Mouse (Mus musculus) testis, adult 2 months (tissue): ENCODE measurements around the gene Serpina3f. TPM values are rescaled to one million over a fixed set of nuclear protein-coding genes. Genes with fewer than 3 reads are reported as not detected.
"Not testable (repeated sequence)": the region's sequence is repeated elsewhere in the genome, so short reads cannot be mapped to it uniquely, and the experiment has no call there.

Experiments
- H3K27ac ChIP-seq: fragments of 200-500 bp; 2 replicates; pipeline ENCODE4 v1.5.1; 2012; ENCODE audit warnings: low read depth, low read length; ENCODE audit not compliant: control insufficient read depth, insufficient read depth
- H3K27me3 ChIP-seq: fragments of 200-500 bp; 2 replicates; pipeline ENCODE4 v1.6.1; 2012; ENCODE audit warnings: mild to moderate bottlenecking, low read length, moderate library complexity; ENCODE audit not compliant: control insufficient read depth, insufficient read depth
- H3K36me3 ChIP-seq: fragments of 200-500 bp; 2 replicates; pipeline ENCODE4 v1.6.1; 2012; ENCODE audit warnings: mild to moderate bottlenecking, low read length; ENCODE audit not compliant: control insufficient read depth, insufficient read depth
- H3K4me1 ChIP-seq: fragments of 200-500 bp; 2 replicates; pipeline ENCODE4 v1.6.1; 2012; ENCODE audit warnings: low read length; ENCODE audit not compliant: control insufficient read depth, insufficient read depth
- H3K4me3 ChIP-seq: fragments of 200-500 bp; 2 replicates; pipeline ENCODE4 v1.5.1; 2012; ENCODE audit warnings: low read depth, mild to moderate bottlenecking, low read length, moderate library complexity, mixed read lengths; ENCODE audit not compliant: control insufficient read depth
- CTCF ChIP-seq: fragments of 200-500 bp; IDR thresholded peaks from 2 replicates; pipeline ENCODE4 v1.5.1; 2012; ENCODE audit warnings: low read depth, mild to moderate bottlenecking, inconsistent platforms, low read length, moderate library complexity; ENCODE audit not compliant: control insufficient read depth, insufficient read depth, insufficient replicate concordance
- POLR2A ChIP-seq: fragments of 200-500 bp; IDR thresholded peaks from 2 replicates; pipeline ENCODE4 v1.6.1; 2012; ENCODE audit warnings: low read depth, mild to moderate bottlenecking, inconsistent platforms, low read length, moderate library complexity; ENCODE audit not compliant: control insufficient read depth
- polyA plus RNA-seq: library from polyadenylated mRNA; depleted of rRNA; stranded (reverse); fragments of >200 nt; gene quantifications from 2 replicates; pipeline ENCODE4 v1.2.3, GENCODE M21; 2012

The Serpina3f gene
- polyA plus RNA-seq, 1 experiment = 0.05 TPM

DNA sequence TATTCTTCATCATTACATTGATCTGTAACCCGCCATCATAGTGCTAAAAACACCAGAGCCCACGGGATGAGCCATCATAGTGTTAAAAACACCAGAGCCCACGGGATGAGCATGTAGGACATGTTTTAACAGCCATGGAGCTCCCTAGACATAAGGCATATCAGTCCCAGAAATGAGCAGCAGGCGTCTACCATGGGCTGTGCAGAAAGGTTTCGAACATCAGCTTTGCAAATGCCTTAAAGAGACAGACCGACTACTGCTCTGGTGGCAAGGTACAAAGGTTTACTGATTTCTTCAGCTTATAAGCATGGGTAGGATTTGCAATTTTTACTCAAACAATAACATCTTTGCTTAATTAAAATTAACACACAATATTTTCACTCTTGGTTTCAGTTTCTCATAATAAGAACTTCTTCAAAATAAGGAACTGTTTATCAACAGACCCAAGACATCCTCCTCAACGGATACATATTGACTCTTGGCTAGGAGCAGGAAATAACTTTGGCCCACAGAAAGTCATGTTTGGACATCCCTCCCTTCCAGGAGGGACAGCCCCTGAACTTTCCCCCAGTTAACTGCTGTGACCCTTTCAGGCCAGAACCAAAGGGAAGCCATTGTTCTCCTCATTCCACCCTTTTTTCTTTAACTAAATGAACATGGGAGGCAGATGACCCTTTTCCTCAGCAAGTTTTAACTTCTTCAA, 10.4 kb downstream of the Serpina3f start:
- Histone ChIP-seq H3K27ac (no peak overlapping the region), H3K36me3 (no peaks in the 10 kb centered on the region), H3K4me1 (no peaks in the 10 kb centered on the region), H3K4me3 (no peak overlapping the region), H3K27me3 (no peaks in the 10 kb centered on the region)
- TF ChIP-seq CTCF (no peak), POLR2A (no peak)

DNA sequence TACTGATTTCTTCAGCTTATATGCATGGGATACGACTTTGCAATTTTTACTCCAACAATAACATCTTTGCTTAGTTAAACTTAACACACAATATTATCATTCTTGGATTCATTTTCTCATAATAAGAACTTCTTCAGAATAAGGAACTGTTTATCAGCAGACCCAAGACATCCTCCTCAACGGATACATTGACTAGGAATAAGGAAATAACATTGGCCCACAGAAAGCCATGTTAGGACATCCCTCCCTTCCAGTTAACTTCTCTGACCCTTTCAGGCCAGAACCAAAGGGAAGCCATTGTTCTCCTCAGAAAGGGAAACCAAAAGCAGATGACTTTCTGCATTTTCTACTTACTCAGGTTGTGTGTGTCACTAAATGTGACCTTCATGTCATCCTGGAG, 16.4 kb downstream of the Serpina3f start:
- Histone ChIP-seq H3K36me3 (no peaks in the 10 kb centered on the region), H3K27ac (no peak overlapping the region), H3K4me3 (no peak overlapping the region), H3K4me1 (no peaks in the 10 kb centered on the region), H3K27me3 (no peaks in the 10 kb centered on the region)
- TF ChIP-seq POLR2A (no peak), CTCF (no peak)

DNA sequence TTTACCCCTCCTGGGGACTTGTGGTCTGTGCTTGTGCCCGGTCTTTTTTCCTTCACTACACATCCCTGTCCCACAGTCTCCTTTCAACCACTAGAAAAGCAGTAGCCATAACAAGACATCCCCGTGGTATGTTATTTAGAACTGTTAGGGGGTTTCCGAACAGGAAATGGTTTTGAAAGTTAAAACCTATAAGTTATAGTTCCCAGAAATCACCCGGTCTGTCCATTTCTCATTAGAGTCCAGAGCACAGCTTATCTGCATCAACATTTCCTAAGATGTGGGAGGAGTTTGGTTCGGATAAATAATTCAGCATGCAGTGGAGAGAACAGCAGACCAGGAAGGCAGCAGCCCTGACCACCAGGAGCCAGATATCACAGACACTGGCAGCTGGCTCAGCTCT, 21.6 kb downstream of the Serpina3f start, which contains the start of gene Serpina3g:
Gene Serpina3g, plus strand, starts transcription at position 331 of the 400 bp plus-strand sequence.
- H3K4me3 ChIP-seq = no peak within 1 kb of the TSS
- H3K4me1 ChIP-seq = no peaks in the 10 kb centered on the region
- TF ChIP-seq CTCF (no peak), POLR2A (no peak)
- no peaks in the 10 kb centered on the region for H3K36me3 ChIP-seq
- peak within 1 kb of the TSS; percentile 26; the same call in 1 of the 2 replicates for H3K27ac ChIP-seq
- no peaks in the 10 kb centered on the region for H3K27me3 ChIP-seq

DNA sequence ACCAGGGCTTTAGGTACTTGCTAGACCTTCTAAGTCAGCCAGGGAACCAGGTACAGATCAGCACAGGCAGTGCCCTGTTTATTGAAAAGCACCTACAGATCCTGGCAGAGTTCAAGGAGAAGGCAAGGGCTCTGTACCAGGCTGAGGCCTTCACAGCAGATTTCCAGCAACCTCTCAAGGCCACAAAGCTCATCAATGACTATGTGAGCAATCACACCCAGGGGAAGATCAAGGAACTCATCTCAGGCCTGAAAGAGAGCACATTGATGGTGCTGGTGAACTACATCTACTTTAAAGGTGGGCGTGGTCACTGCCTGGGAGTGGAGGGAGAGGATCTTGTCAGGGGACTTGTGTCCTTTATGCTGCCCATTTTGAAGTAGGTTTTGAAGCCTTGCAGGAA, 23.7 kb downstream of the Serpina3f start:
- H3K4me1 ChIP-seq, H3K36me3 ChIP-seq, H3K27me3 ChIP-seq, H3K27ac ChIP-seq, H3K4me3 ChIP-seq: not testable (repeated sequence)

DNA sequence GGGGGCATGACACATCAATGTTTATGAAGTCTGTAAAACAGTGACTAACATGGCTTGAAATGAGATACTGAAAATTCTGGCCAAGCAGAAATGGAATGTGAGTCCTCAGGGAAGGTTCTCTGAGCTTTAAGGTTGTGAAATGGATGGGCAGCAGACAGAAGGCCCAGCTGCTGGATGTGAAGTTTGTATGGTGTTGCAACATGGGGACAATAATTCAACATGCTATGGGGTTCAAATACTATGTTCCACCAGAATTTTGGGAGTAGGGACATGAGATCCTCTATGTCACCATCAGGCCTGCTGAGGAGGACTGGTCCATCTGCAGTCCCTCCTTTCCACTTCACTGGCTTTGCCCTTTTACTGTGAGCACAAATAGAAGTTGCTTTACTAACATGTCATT, 29.0 kb downstream of the Serpina3f start:
- TF ChIP-seq CTCF = no peak
- TF ChIP-seq POLR2A = no peak

DNA sequence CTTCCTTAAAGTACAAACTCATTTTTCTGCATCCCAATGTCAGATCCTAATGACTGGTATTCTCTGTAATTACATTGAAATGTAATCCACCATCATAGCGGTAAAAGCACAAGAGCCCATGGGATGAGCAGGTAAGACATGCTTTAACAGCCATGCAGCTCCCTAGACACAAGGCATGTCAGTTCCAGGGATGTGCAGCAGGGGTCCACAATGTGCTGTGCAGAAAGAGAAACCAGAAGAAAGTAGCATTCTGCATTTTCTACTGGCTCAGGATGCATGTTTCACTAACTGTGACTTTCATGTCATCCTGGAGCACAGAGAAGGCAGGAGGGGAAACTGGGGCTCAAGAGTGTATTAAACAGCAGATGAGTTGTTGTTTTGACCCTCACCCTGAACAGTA, 30.7 kb downstream of the Serpina3f start:
- Histone ChIP-seq H3K27ac (no peak overlapping the region), H3K27me3 (no peaks in the 10 kb centered on the region), H3K4me3 (no peak overlapping the region), H3K36me3 (no peaks in the 10 kb centered on the region), H3K4me1 (no peaks in the 10 kb centered on the region)
- TF ChIP-seq CTCF = peak; percentile 13; the same call in 1 of the 2 replicates
- no peak for TF ChIP-seq POLR2A

More for the DNA sequence above, 29.0 kb downstream of the Serpina3f start:
- H3K27me3 ChIP-seq = no peaks in the 10 kb centered on the region
- no peaks in the 10 kb centered on the region for H3K36me3 ChIP-seq
- H3K27ac ChIP-seq = no peak overlapping the region
- no peak overlapping the region for H3K4me3 ChIP-seq
- no peaks in the 10 kb centered on the region for H3K4me1 ChIP-seq

DNA sequence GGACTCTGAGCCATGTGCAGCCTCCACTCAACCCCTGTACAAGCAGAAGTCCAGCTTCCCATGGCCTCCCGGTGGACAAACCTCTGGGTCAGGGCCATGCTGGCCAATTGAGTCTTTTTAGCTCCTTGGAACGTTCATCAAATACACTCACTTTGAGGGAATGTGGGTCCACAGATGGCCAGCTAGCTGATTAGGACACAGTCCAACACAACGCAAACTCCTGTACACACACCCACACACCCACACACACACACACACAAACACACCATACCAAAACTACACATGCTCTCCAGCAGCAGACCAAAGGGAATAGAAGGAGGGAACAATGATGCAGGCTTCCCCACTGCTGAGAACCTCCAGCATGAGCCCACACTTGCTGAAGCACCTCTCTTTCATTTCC, 31.3 kb downstream of the Serpina3f start:
- no peaks in the 10 kb centered on the region for H3K27me3 ChIP-seq
- H3K27ac ChIP-seq = no peak overlapping the region
- no peak overlapping the region for H3K4me3 ChIP-seq
- no peaks in the 10 kb centered on the region for H3K36me3 ChIP-seq
- H3K4me1 ChIP-seq = no peaks in the 10 kb centered on the region
- TF ChIP-seq CTCF = no peak
- no peak for TF ChIP-seq POLR2A

DNA sequence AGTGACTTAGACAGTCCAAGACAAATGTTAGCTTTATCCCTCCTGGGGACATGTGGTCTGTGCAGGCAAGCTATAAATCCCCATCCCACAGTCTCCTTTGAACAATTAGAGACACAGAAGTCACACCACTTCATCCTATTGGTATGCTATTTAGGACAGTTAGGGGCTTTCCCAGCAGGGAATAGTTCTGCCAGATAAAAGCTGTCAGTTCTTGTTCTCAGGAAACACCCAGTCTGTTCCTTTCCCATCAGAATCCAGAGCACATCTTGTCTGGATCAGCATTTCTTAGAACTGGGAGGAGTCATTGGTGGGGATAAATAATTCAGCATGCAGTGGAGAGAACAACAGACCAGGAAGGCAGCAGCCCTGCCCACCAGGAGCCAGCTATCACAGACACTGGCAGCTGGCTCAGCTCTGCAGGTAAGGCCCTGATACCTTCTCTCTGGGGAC, 33.2 kb downstream of the Serpina3f start:
- H3K4me3 ChIP-seq = no peak overlapping the region
- H3K4me1 ChIP-seq = no peaks in the 10 kb centered on the region
- no peak for TF ChIP-seq CTCF
- TF ChIP-seq POLR2A = no peak
- H3K27ac ChIP-seq = no peak overlapping the region
- H3K36me3 ChIP-seq = no peaks in the 10 kb centered on the region
- H3K27me3 ChIP-seq = no peaks in the 10 kb centered on the region
